Mouse (Mus musculus): ENCODE data around the gene Ccl5.
"Not testable (repeated sequence)": the region's sequence is repeated elsewhere in the genome, so short reads cannot be mapped to it uniquely, and the experiment has no call there.

The Ccl5 gene

DNA sequence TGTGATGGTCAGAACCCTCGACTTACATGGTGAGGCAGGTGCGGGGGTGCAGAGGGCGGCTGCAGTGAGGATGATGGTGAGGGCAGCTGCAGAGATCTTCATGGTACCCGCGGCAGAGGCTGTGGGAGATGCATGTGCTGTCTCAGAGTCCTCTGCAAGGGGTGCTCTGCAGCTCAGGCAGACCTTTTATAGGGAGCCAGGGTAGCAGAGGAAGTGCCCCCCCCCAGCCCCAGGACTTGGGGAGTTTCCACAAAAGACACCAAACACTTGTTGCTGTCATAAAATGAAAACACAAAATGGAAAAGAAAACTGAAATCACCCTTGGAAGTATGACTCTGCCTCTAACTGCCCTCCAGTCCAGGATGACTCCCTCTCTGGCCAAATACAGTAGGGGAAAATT, at the start of gene Ccl5:
Gene Ccl5 (minus strand): TSS at position 159 of the 400 bp plus-strand sequence.
- no peak for DNase-seq (ENCODE audit: low read depth)

DNA sequence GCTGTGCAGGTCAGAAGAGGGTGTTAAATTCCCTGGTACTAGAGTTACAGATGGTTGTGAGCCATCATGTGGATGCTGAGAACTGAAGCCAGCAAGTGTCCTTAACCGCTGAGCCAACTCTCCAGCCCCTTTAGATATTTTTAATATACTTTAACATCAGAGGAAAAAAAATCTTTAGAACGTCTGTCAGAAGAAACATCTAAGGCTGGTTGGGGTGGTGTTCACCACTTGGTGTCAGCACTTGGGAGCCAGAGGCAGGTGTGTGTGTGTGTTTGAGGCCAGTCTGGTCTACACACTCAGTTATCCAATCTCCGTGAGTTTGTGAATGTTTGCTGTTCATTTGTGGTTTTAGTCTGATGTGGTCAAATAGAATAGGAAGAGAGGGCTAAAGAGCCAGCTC, 48.7 kb upstream of the Ccl5 start:
- no peak for DNase-seq (ENCODE audit: low read depth)

DNA sequence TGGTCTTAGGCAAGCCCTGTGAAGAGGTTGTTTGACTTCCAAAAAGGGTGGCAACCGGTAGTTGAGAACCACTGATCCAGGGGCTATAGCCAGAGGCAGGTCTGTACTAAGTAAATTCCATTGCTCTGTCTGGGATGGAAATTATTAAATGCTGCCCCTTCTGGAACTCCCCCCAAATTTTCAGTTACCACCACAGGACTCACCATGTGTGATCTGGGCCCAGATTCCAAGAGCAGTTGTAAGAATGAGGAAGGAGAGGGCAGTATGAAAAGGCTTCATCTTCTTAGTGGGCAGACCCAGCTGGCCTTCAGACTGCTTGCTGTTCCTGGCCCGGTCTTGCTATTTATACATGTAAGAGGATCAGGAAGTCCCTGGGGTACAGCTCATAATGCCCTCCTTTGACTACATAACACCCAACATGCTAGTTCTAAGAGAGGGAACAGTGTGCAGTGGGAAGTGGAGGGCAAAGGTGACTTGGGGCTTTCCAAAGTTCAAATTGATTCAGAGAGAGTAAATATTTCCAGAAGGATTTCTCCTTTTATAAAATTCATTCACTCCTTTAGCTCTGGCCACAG, 48.0 kb upstream of the Ccl5 start, which contains the start of gene Ccl9:
Gene Ccl9 (minus strand): TSS at position 451 of the 575 bp plus-strand sequence.
- no peak for DNase-seq (ENCODE audit: low read depth)

DNA sequence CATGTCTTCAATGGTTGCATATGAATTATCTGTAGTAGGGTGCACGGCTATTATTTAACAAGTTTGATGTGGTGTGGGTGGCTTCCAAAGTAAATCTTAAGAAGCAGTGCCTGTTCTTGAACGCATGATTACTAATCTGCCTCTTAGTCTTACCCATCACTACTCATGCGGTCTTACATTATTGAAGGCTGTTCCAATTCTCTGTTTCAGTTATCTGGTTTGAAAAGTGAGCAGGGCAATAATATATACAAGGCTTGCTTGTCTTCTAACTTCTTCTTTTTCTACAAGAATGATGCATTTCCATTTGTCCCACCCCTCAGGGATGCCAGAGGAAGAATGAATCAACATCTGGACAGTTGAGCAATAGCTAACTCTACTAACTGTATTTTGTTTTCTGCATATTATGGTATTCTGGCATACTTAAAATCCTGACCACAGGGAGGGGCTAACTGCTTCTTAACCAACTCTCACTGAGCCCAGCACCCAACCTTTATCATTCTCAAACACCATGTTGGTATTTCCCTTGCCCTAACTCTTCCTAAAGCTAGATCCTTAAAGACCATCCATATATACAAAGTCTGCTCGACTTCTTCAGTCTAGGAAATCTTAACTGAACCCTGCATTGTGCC, 46.7 kb upstream of the Ccl5 start:
- DNase-seq (ENCODE audit: low read depth): no peak

DNA sequence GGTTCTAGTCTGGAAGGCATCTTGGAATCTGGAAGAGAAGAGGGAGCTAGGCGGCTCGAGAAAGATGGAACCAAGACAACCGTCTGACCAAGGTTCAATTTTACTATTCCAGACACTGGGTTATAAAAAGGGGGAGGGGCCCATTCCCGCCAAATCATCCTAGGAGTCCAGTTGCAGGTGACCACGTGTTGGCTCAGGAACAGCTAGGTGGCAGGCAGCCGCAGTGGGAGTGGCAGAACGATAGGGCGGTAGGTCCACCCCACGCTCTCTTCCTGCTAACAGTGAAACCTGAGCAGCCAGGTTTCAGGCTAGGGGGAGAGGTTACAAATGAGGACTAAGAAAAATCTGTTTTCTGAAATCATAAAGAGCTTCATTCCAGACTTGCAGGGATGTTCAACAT, 42.5 kb upstream of the Ccl5 start:
- DNase-seq (ENCODE audit: low read depth): no peak

DNA sequence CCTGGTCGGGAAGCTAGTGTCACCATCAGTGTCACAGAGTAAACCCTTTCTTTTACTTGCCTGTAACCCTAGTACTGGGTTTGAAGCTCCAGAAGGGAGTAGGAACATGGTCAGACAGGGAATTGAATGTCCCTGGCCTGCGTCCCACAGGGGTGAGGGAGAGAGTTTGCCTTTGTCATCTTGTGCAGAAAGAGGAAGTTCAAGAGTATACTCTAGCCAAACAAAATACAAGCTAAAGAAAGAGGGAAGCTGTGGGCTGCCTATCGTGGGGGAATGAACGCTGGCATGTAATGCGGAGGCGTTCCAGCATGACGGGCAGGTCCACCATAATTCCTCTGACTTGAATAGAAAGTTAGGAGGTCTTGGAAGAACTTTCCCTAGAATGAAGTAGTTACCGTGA, 41.9 kb upstream of the Ccl5 start:
- DNase-seq (ENCODE audit: low read depth): no peak

DNA sequence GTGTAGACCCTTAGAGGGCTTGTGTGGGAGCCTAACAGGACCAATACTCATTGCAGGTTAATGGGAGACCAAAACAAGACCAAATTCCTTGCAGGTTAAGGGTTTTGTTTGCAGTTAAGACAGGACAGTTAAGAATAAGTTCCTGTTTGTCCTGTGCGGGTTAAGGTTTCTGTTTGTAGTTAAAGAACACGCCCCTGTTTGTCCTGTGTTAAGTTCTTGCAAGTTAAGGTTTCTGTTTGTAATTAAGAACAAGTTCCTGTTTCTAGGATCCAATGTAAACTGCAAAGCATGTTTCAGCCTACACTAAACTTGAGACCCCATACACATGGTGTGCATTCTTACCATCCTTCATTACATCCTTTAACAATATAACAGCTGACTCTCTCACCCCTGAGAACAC, 39.9 kb upstream of the Ccl5 start:
- no peak for DNase-seq (ENCODE audit: low read depth)

DNA sequence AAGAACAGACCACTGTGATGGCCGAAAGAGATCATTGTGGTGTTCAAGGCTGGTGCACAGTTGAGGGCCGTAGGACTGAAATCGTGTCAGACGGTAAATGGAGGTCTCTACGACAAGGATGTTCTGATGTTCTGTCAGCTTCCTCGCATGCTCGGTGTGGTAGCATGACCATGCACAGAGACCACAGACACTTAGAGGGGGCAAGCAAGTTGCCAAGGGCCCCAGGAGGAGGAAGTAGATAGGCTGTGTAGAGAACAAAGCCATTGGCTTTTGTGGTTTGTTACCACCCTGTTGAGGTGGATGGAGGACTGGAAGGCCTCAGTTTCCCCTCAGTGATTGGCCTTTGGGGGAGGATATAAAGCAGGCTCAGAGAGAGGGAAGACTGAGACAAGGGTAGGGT, 38.9 kb upstream of the Ccl5 start:
- DNase-seq (ENCODE audit: low read depth): no peak

DNA sequence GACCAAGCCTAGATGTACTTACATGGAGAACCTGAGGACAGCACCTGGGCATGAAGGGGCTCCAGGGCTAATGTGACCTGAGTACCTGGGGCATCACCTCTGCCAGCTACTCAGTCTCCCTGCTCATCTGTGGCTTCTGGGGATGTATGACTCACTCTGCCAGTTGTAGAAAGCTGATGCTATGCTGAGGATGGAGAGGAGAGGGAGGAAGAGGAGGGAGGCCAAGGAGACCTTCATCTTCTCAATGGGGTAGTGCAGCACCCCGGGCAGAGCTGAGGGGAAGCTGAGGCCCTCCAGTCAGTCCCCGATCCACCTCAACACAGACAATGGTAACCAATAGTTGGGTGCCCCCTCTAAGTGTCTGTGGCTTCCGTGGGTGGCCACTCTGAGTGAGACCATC, 38.5 kb upstream of the Ccl5 start:
- DNase-seq (ENCODE audit: low read depth): no peak

DNA sequence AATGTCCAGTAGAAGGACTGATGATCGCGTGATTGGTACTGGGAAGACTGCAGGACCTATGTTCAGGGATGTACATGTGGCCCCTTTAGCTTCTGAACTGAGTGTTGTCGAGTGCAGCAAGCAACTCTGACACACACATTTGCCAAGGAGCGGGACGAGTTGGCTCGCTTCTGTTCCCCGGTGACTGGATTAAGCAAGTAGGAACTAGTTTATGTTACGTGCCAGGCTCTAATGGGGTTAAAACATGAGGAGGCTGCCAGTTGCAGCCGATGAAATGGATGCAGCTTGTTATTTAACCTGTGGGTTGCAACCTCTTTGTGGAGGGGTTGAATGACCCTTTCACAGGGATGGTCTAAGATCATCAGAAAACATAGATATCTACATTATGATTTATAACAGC, 37.7 kb upstream of the Ccl5 start:
- DNase-seq (ENCODE audit: low read depth): no peak

DNA sequence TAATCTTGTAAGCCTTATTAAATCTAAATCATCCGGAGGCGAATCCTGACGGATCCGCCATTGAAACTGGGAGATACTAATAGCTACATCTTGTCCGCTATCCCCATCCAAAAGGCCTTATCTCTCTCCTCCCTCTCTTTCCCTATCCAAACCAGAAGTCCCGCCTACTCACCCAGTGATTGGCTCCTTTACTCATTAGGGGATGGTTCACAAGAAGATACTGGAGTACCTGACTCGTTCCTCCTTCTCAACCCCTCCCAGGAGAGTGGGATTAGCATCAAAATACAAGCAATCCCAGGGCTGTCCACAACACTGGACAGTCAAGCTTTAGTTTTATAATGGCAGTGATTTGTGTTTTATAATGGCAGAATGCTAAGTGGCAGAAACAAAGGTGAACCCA, 37.0 kb upstream of the Ccl5 start:
- no peak for DNase-seq (ENCODE audit: low read depth)

DNA sequence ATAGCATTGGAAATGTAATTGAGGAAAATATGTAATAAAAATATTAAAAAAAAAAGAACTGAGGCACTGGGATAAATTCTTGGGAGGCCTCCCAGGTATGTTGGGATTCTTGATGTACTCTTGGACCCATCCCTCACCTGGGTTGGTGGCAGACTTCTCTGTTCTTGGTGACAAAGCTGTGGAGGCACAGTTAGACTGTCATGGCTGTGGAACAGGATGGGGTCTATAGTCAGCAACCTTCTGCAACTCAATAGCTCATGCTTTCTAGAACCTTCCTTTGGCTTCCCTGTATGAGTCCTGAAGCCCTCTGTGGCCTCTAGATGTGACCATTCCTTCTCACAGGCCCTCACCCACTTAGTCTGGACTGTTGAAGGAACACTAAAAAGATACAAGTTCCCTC, 36.3 kb upstream of the Ccl5 start:
- no peak for DNase-seq (ENCODE audit: low read depth)

DNA sequence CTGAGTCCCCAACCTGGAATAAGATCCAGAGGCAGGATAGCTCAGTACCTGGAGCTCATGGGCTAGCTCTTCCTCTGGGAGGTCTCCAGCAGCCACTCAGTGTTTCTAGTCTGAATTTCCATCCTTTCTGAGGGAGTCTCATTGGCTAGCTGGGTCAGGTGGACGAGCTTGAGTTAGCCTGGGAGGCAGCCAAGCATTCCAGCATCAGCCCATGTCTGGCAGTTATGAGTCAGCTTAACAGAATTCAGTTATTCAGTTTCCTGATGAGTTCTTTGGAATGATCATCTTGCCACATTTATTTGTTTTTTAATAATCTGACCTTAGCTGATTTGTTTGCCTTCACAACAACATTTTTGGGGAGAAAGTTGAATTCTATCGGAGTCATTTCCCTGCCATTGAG, 33.4 kb upstream of the Ccl5 start:
- DNase-seq (ENCODE audit: low read depth): no peak

DNA sequence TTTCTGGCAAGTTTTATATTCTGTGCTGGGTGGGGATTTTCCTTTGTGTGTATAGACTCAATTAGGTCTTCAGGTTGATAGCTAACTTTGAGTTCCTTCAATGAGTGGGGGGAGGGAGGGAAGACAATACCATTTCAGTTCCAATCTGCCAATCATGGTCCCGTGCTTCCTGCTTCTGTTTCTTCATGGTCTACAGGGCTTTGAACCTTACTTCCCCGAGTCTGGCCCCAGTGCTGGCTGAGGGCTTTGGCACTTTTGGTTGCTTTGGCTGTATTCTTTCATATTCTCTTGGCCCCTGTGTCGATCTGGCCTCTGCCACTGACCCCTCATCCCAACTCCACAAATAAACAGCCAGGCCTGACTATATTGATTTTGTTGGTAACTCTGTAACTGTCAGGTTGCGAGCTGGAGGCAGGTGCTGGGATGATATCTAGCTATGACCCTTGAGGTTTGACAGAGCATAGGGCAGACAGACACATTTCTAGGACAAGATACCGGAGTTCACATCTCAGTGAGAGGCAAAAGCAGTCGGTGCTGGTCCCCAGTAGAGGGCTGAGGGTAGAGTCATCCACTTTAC, 32.1 kb upstream of the Ccl5 start:
- no peak for DNase-seq (ENCODE audit: low read depth)

DNA sequence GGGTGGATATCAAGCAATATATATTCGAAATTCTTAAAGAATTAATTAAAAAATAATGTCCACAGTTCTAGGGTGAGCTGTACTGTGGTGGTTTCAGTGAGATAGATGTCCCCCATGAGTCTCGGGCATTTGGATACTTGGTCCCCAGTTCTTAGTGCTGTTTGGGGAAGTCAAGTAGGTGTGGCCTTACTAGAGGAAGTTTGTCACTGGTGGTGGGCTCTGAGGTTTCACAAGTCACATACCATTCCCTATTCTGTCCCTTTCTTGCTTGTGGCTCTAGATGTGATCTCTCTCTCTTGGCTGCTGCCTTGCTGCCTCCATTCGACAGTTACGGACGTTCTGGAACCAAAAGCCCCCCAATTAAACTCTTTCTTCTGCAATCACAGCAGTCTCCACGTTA, 30.1 kb upstream of the Ccl5 start:
- DNase-seq (ENCODE audit: low read depth): no peak

DNA sequence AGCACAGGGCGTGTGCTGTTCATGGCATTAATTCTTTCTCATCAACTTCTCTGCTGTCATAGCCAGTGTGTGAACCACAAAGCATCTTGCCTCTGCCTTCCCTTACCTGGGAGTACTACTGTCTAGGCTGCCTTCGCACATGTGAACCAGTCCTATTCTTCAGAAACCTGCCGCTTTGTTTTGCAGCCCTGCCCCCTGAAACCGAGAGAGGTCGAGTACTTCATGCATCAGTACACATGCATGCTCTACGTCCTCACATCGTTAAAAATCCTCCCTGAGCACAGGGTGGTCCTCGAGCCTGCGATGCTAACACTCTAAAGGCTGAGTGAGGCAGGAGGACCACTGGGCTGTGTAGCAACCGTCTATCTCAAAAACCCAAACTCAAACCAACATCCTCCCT, 26.8 kb upstream of the Ccl5 start:
- no peak for DNase-seq (ENCODE audit: low read depth)

DNA sequence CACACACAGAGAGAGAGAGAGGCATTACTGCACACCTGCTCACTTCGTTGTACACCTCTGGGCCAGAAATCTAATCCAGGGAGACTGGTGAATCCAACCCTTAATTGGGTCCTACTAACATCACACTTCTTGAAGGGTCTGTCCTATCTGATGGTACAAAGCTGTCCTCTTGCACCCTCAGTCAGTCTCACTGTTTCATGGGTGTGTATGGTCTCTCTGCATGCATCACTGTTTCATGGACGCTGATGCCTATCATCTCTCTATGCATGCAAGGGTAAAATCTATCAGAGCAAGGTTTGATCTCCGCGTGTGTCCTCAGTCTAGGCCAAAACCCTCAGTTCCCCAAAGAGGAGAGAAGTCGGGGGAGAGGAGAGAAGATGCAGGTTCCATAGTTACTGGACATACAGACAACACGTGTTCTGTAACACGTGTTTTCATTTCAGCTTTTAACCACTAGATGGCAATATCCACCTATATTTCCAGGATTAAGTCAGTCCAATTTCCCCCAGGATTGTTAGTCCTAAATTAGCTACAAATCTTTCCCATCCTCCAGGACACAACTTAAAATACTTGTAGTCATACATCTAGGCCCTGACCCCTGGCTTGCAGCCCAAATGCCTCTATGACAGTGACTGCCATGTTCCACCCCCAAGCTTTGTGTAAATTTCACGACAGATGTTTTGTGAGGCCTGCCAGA, 25.9 kb upstream of the Ccl5 start:
- DNase-seq (ENCODE audit: low read depth): peak; percentile 65

DNA sequence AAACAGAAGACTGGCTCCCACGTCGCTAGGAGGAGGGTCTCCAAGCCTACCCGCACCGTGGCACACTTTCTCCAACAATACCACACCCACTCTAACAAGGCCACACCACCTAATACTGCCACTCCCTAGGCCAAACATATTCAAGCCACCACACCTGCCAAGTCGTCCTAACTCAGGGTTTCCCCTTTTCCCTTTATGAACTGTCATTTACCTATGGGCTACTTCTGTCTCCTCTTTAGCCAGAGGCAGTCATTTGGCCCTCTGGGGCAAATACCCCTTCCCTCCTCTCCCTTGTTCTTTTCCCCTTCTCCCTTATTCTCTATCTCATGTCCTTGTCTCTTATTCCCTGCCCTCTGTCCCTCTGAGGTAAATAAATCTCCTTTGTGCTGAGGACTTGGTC, 21.4 kb upstream of the Ccl5 start:
- DNase-seq (ENCODE audit: low read depth): no peak

DNA sequence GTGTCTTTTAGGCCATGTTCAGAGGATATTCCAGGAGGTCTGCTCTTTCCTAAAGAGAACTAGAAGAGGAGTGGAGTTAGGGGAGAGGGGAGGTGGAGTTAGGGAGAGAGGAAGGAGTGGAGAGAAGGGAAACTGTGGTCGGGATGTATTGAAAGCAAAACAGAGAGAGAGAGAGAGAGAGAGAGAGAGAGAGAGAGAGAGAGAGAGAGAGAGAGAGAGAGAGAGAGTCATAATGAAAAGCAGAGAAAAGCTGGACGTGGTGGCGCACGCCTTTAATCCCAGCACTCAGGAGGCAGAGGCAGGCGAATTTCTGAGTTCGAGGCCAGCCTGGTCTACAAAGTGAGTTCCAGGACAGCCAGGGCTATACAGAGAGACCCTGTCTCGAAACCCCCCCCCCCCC, 20.7 kb upstream of the Ccl5 start:
- not testable (repeated sequence) for DNase-seq (ENCODE audit: low read depth)

DNA sequence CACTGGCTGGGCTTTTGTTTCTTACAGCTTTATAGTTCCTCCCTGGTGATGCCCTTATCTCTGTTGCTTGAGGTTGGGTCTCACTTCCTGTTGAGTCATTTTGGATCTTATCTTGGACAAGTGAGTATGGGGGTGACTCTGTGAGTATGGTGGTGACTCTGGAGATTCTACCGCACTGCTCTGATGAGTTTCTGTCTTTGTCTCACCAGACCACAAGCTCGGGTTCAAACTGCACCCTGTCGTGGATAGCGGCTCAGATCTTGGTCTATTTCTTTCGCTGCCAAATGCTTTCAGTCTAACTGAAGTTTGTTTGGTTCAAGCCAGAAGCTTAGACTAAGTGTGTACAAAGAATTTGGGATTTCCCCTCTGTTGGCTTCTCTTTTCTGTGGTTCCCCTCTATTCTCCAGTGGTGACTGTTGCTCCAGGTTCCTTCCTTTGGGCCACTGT, 19.9 kb upstream of the Ccl5 start:
- DNase-seq (ENCODE audit: low read depth): peak; percentile 44

DNA sequence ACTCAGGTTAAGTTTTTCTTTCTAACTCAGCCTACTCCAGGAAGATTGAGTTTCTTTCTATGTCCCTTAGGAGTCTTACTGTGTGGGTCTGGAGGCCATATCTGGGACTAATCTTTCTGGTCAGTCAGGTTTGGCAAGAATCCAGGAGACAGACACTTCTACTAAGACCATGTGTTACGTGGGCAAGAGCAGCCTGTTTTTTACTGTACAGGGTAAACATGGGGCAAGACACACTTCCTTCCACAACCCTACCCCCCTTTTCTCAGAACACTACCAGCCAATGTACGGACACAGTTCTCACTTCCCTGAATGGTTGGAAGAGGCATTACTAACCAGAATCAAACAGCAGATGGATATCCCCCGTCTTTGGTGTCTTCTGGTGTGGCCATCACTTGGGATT, 13.9 kb upstream of the Ccl5 start:
- no peak for DNase-seq (ENCODE audit: low read depth)

DNA sequence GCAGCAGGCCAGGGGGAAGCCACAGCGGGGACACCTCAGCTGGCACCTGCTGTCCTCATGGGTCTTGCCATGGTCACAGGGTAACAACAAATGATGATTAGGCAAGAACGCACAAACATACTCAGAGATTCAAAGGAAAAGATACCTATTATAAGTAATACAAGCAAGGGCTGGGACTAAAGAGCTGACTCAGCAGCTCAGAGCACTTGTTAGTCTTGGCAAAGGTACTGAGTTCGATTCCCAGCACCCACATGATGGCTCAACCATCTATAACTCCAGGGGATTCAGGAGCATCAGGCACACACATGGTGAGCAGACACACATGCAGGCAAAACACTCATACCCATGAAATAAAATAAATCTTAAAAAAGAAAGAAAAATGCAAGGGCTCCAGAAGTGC, 11.1 kb upstream of the Ccl5 start:
- no peak for DNase-seq (ENCODE audit: low read depth)

DNA sequence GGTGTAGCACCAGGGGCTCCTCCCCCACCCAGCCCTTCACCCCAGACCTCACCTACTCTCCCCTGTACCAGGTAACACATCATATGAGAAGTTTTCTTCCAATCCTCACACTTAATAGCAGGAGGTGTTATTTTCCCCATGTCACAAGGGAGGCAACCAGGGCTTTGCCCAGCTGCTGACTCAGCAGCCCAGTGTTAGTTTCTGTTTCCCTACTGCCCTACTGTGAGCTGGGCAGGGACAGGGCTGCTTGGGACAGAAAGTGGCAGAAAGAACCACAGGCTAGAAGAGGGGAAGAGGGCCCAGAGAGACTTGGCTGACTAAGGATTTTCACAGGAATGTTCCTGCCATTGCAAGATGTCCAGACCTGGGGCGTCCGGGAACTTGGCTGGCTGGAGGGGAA, 10.6 kb upstream of the Ccl5 start:
- DNase-seq (ENCODE audit: low read depth): no peak
